Mouse (Mus musculus) myocyte (in vitro differentiated cells): ENCODE data around the gene Wrap73.

ENCODE experiments used
- MYOG ChIP-seq, 3 experiments: IDR thresholded peaks; one replicate each; pipeline ENCODE4 v1.6.1; 2011; ENCODE audit warnings: control low read depth in 2 of 3, low read depth in 2 of 3, mild to moderate bottlenecking in 2 of 3; ENCODE audit not compliant: insufficient read length in 2 of 3, control insufficient read depth in 1 of 3, insufficient read depth in 1 of 3
- POLR2A ChIP-seq: IDR thresholded peaks from one replicate; pipeline ENCODE4 v1.6.1; 2011; ENCODE audit warnings: low read depth, mild to moderate bottlenecking, control low read depth, moderate library complexity; ENCODE audit not compliant: insufficient read length
- POLR2AphosphoS2 ChIP-seq: IDR thresholded peaks from one replicate; pipeline ENCODE4 v1.6.1; 2011; ENCODE audit warnings: low read depth, control low read depth; ENCODE audit not compliant: insufficient read length
- USF1 ChIP-seq: IDR thresholded peaks from one replicate; pipeline ENCODE4 v1.6.1; 2011; ENCODE audit warnings: low read depth, mild to moderate bottlenecking, control low read depth, moderate library complexity

DNA sequence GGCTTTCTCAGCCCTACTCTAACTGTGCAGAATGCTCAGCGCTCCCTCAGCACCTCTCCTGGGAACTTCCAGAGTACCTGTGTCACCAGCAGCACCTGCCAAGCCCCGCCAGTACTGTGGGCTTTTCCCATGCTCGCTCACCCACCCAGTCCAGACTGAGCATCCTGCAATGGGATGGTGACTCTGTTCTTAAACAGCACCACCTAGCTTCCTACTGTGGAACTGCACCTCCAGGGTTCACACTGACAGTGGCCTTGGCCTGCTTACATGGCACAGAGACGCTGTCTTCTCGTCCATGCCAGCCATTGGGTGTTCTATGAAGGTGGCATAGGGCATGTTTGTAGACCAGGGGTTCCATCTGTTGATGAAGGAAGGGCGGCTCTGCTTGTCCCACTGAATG is 16.8 kb downstream of the Wrap73 start:
- no peak for TF ChIP-seq POLR2A
- TF ChIP-seq MYOG (IDR thresholded peaks at IDR 0.05; ENCODE audit: control insufficient read depth in 1 of 3, insufficient read depth in 1 of 3, insufficient read length in 2 of 3, low read depth in 2 of 3), result no peak
- TF ChIP-seq POLR2AphosphoS2, result peak; percentile 60
- no peak for TF ChIP-seq USF1
